Mouse (Mus musculus): Measurements from ENCODE around the gene Gm17455. TPM values are rescaled to one million over a fixed set of nuclear protein-coding genes. Genes with fewer than 3 reads are reported as not detected.

Gene Gm17455
- polyA plus RNA-seq, 1 experiment from 2014 or later, result 2.0 TPM

DNA sequence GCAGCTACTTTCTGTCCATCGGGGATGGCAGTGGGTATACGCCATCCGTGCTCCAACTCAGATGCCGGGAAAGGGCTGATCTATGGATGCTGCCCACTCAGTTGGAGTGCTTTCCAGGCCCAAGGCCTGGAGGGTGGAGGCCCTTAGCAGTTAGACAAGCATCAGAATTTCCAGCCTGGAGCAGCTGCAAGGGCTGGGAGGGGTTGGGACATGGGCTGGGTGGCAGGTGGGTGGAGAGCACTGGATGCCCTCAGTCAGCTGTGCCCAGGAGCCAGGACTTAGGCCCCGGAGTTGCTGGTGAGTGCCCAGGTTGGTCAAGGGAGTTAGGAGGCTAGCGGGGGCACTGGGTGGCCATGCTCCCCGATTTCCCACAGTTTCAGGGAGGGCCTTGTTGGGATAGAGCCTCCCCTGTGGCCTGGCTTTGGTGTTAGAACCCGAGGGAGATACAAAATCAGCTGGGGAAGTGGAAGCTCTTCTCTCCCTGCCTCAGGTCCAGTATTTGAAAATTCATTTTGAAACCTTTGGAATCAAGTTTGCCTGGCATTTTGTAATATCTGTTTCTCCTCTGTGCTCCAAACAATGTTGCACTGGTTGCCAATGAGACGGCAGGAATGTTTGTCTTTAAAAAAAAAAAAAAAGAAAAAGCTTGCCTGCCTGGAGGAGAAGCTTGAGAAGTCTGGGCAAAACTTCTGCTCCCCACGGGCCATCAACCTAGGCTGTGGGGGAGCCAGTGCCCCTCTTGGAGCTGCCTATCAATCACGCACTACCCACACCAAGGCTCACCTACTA is 1.2 kb downstream of the Gm17455 start:
- Histone ChIP-seq H3K4me2 (no peak overlapping the region), H3K4me3 (no peak overlapping the region), H3K9ac (no peak overlapping the region), H3K4me1 (peaks cover 11% of the 10 kb centered on the region), H3K27ac (no peak overlapping the region), H3K27me3 (no peaks in the 10 kb centered on the region), H3K9me3 (replicated peaks) (no peaks in the 10 kb centered on the region), H3K36me3 (ENCODE audit: poor library complexity, severe bottlenecking) (no peaks in the 10 kb centered on the region)
- no peak for ATAC-seq
- whole genome bisulfite sequencing, result 78% methylated on average over 11 of the region's 11 CpGs

- H3K9ac ChIP-seq, result no peak overlapping the region
- WGBS, result 58% methylated on average over 7 of the region's 7 CpGs
These were observed 6.1 kb downstream of the Gm17455 start for GRCm38 (mm10) chr10:60405460-60406177.

GRCm38 (mm10) chr10:60407831-60408230 is 8.3 kb downstream of the Gm17455 start:
- H3K9ac ChIP-seq, result no peak overlapping the region
- no peaks in the 10 kb centered on the region for H3K4me1 ChIP-seq
- no peak overlapping the region for H3K4me2 ChIP-seq
- no peak overlapping the region for H3K4me3 ChIP-seq
- H3K36me3 ChIP-seq (ENCODE audit: poor library complexity, severe bottlenecking), result no peaks in the 10 kb centered on the region
- ATAC-seq, result peak; percentile 27; the same call in 1 of the 2 replicates
- no peaks in the 10 kb centered on the region for H3K9me3 ChIP-seq (replicated peaks)
- no peak overlapping the region for H3K27ac ChIP-seq
- 5% methylated on average over 5 of the region's 5 CpGs for WGBS
- 0 out of 2 replicates have a peak, but pooled peaks cover 8% of the 10 kb centered on the region for H3K27me3 ChIP-seq

More at GRCm38 (mm10) chr10:60405460-60406177, 6.1 kb downstream of the Gm17455 start:
- Histone ChIP-seq H3K9me3 (replicated peaks) (no peaks in the 10 kb centered on the region), H3K4me2 (no peak overlapping the region), H3K36me3 (ENCODE audit: poor library complexity, severe bottlenecking) (no peaks in the 10 kb centered on the region), H3K4me3 (no peak overlapping the region), H3K27ac (no peak overlapping the region), H3K27me3 (0 out of 2 replicates have a peak, but pooled peaks cover 8% of the 10 kb centered on the region), H3K4me1 (no peaks in the 10 kb centered on the region)
- ATAC-seq, result no peak

GRCm38 (mm10) chr10:60411794-60412193 is 12.3 kb downstream of the Gm17455 start:
- Histone ChIP-seq H3K4me2 (no peak overlapping the region), H3K9ac (no peak overlapping the region), H3K27ac (no peak overlapping the region), H3K4me1 (no peaks in the 10 kb centered on the region), H3K36me3 (ENCODE audit: poor library complexity, severe bottlenecking) (no peaks in the 10 kb centered on the region), H3K9me3 (replicated peaks) (no peaks in the 10 kb centered on the region), H3K4me3 (no peak overlapping the region), H3K27me3 (0 out of 2 replicates have a peak, but pooled peaks cover 8% of the 10 kb centered on the region)
- no peak for ATAC-seq
- WGBS, result 30% methylated on average over 5 of the region's 5 CpGs

DNA sequence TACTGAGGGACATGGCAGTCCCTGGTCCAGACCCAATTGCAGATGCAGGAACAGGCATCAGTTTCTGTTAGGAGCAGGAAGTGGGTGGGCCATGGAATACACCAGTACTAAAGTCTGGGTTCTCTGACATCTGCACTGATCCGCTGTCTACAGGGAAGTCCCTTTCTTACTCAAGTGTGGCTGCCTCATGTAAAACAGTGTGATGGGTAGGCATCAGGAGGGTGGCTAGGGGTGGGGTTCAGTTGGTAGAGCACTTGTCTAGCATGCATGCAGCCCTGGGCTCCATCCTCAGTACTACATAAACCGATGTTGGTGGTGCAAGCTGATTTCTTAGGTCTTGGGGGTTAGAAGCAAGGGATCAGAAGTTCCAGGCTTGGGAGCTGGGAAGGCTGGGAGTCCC is 14.2 kb downstream of the Gm17455 start:
- WGBS, result 83% methylated on average over 2 of the region's 2 CpGs
- Histone ChIP-seq H3K36me3 (ENCODE audit: poor library complexity, severe bottlenecking) (no peaks in the 10 kb centered on the region), H3K9me3 (replicated peaks) (no peaks in the 10 kb centered on the region), H3K9ac (no peak overlapping the region), H3K27me3 (0 out of 2 replicates have a peak, but pooled peaks cover 5% of the 10 kb centered on the region), H3K4me1 (no peaks in the 10 kb centered on the region), H3K4me3 (no peak overlapping the region), H3K4me2 (no peak overlapping the region), H3K27ac (no peak overlapping the region)
- ATAC-seq, result no peak

- no peaks in the 10 kb centered on the region for H3K4me1 ChIP-seq
- H3K9ac ChIP-seq, result no peak overlapping the region
- no peak overlapping the region for H3K4me2 ChIP-seq
- no peak overlapping the region for H3K4me3 ChIP-seq
- no peaks in the 10 kb centered on the region for H3K9me3 ChIP-seq (replicated peaks)
- no peak for ATAC-seq
- H3K27me3 ChIP-seq, result no peaks in the 10 kb centered on the region
- no peaks in the 10 kb centered on the region for H3K36me3 ChIP-seq (ENCODE audit: poor library complexity, severe bottlenecking)
- 85% methylated on average over 2 of the region's 2 CpGs for WGBS
- H3K27ac ChIP-seq, result no peak overlapping the region
These were observed 17.5 kb downstream of the Gm17455 start for GRCm38 (mm10) chr10:60417041-60417440.

- Histone ChIP-seq H3K27me3 (no peaks in the 10 kb centered on the region), H3K27ac (no peak overlapping the region), H3K4me1 (no peaks in the 10 kb centered on the region), H3K4me3 (no peak overlapping the region), H3K36me3 (ENCODE audit: poor library complexity, severe bottlenecking) (no peaks in the 10 kb centered on the region), H3K4me2 (no peak overlapping the region), H3K9me3 (replicated peaks) (no peaks in the 10 kb centered on the region), H3K9ac (no peak overlapping the region)
- 5% methylated on average over 3 of the region's 3 CpGs for WGBS
- ATAC-seq, result peak; percentile 61
These were observed 18.6 kb downstream of the Gm17455 start for GRCm38 (mm10) chr10:60418137-60418536.

- ATAC-seq, result no peak
- Histone ChIP-seq H3K4me1 (no peaks in the 10 kb centered on the region), H3K4me3 (no peak overlapping the region), H3K9ac (no peak overlapping the region), H3K27ac (no peak overlapping the region), H3K27me3 (no peaks in the 10 kb centered on the region), H3K9me3 (replicated peaks) (no peaks in the 10 kb centered on the region), H3K4me2 (no peak overlapping the region), H3K36me3 (ENCODE audit: poor library complexity, severe bottlenecking) (no peaks in the 10 kb centered on the region)
- 14% methylated on average over 4 of the region's 4 CpGs for WGBS
These were observed 20.1 kb downstream of the Gm17455 start for GRCm38 (mm10) chr10:60419624-60420023.

- no peak overlapping the region for H3K4me3 ChIP-seq
- 63% methylated on average over 7 of the region's 7 CpGs for WGBS
These were observed 23.2 kb downstream of the Gm17455 start for GRCm38 (mm10) chr10:60422756-60423155.

DNA sequence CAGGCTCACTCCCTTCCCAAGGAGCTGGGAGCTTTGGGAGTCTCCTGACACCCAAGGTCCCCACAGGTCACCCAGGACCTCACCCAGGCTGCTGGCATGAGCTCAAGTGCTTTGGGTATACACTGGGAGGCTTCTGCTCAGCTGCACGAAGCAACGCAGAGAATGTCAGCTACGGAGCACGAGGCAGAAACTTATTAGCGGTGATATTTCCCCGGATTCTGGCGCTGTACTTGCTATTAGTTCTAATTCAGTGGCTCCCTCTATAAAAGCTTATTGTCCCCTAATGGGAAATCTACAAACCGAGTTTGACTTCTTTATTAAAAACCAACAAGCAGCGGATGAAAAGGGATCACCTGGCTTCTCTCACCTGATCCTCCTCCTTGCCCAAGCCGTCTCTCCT is 30.5 kb downstream of the Gm17455 start:
- Histone ChIP-seq H3K9ac (no peak overlapping the region), H3K27me3 (peaks cover 9% of the 10 kb centered on the region), H3K9me3 (replicated peaks) (peaks cover 9% of the 10 kb centered on the region), H3K4me2 (no peak overlapping the region), H3K4me1 (peaks cover 9% of the 10 kb centered on the region; the same call in 1 of the 2 replicates), H3K36me3 (ENCODE audit: poor library complexity, severe bottlenecking) (no peaks in the 10 kb centered on the region), H3K27ac (no peak overlapping the region), H3K4me3 (no peak overlapping the region)
- WGBS, result 27% methylated on average over 10 of the region's 10 CpGs
- ATAC-seq, result no peak

More at GRCm38 (mm10) chr10:60422756-60423155, 23.2 kb downstream of the Gm17455 start:
- Histone ChIP-seq H3K9me3 (replicated peaks) (peaks cover 9% of the 10 kb centered on the region), H3K4me1 (no peaks in the 10 kb centered on the region), H3K27ac (no peak overlapping the region), H3K36me3 (ENCODE audit: poor library complexity, severe bottlenecking) (no peaks in the 10 kb centered on the region), H3K27me3 (no peaks in the 10 kb centered on the region), H3K9ac (no peak overlapping the region), H3K4me2 (no peak overlapping the region)
- ATAC-seq, result no peak

DNA sequence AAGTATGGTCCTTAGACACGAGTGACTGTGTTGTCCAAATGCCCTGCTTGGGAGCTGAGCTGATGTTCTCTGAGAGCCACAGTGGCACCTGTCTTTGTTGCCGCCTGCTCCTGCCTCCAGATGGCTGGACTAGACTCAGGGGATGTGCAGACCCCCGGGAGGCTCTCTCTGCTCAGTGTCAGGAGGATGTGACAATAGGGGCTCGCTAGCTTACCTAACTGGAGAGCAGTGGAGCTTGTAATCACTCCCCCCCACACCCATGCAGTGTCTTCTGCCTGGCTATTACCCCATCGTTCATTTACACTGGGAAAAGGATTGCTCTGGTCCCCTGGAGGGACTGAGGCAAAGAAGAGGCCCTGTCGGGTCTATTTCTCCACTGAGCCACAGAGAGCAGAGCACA is 31.1 kb downstream of the Gm17455 start:
- Histone ChIP-seq H3K4me2 (no peak overlapping the region), H3K9ac (0 out of 2 replicates have a peak overlapping the region, but pooled peaks have one; percentile 2), H3K36me3 (ENCODE audit: poor library complexity, severe bottlenecking) (no peaks in the 10 kb centered on the region), H3K27me3 (peaks cover 9% of the 10 kb centered on the region), H3K27ac (no peak overlapping the region), H3K4me3 (no peak overlapping the region), H3K4me1 (peaks cover 9% of the 10 kb centered on the region; the same call in 1 of the 2 replicates), H3K9me3 (replicated peaks) (peaks cover 5% of the 10 kb centered on the region)
- WGBS, result 14% methylated on average over 6 of the region's 6 CpGs
- ATAC-seq, result no peak

GRCm38 (mm10) chr10:60432679-60433078 is 33.2 kb downstream of the Gm17455 start:
- 25% methylated on average over 4 of the region's 4 CpGs for WGBS
- Histone ChIP-seq H3K36me3 (ENCODE audit: poor library complexity, severe bottlenecking) (no peaks in the 10 kb centered on the region), H3K4me2 (no peak overlapping the region), H3K4me1 (peaks cover 9% of the 10 kb centered on the region; the same call in 1 of the 2 replicates), H3K9ac (no peak overlapping the region), H3K27ac (no peak overlapping the region), H3K9me3 (replicated peaks) (no peaks in the 10 kb centered on the region), H3K4me3 (no peak overlapping the region), H3K27me3 (peaks cover 9% of the 10 kb centered on the region)
- no peak for ATAC-seq
